Mouse (Mus musculus): ENCODE measurements around the gene Gpr135.

Gene Gpr135

DNA sequence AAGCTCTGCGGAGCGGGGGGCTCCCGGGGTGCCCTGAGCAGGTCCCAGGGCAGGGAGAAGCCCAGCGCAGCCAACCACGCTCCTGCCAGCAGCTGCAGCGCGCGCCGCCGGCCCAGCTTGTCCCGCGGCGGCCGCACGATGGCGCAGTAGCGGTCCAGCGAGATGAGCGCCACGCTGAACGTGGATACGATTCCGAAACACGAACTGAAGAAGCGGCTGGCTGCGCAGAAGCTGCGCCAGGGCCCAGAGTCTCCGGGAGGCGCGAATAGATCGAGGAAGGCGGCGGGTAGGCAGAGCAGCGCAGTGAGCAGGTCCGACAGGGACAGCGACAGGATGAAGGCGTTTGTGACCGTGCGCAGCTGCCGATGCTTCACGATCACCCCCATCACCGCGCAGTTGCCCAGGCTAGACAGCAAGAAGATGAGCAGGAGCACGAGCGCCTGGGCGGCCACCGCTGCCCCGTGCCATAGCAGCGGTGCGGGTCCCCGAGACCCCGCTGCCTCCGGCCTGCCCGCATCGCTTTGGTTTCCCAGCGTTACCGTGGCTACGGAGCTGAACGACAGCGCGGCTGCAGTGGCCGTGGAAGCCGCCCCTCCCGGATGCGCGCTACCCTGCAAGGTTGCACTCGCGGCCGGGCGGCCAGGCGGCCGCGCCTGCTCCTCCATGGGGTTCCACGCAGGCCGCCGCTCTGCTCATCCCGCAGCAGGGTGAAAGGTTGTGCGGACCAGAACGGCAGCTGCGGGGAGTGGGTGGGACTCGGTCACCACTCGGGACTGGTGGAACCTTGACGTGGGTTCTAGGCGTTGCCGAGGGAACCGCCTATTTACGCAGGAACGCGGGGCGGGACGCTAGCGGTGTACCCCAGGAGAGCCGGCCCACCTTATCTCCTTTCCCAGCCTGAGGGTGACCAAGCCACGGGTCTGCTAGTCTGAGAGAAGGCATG is at the start of gene Gpr135:
Gpr135 (minus strand) TSS at position 799 of the 943 bp plus-strand sequence.
- in situ Hi-C loops (cut with MboI) = no loop called here

DNA sequence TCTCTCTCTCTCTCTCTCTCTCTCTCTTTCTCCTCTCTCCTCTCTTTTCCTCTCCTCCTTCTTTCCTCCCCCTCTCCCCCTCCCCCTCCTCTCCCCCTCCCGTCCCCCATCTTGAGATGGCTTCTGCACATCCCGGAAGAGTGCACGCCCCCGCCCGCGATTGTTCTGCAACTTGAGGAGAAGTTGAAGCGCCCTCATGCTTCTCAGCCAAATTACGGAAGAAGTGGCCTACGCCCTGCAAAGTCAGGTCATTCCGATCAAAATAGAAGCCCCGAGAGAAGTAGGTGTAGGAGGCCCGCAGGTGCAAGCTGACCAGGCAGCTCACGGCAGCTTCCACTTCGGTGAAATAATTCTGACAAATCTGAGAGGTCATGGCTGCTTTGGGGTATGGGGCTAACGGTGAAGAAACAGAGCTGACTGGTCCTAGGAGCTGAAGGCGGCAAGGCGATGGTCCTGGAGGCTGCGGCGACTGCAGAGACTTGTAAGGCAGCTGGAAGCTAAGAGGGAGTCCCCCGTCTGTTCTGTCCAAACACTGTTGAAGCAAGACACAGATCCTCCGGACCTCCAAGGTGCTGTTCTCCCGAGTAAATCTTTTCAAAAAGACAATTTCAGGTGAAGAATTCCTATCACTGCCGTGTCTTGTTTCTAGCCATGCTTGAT is 44.9 kb upstream of the Gpr135 start:
- in situ Hi-C loops (cut with MboI) = no loop called here

DNA sequence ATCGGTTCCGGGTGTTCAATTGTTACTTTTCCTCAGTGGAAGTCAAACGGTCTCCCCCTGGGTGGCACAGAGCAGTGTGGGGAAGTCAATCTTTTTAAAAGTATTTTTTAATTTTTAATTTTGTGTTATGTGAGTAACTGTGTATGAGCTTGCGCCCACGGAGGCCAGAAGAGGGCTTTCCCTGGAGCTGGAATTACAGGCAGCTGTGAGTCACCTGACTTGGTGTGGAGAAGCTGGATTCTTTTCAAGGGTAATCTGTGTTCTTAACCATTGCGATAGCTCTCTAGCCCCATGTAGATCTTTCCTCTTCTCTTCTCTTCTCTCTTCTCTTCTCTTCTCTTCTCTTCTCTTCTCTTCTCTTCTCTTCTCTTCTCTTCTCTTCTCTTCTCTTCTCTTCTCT is 44.2 kb upstream of the Gpr135 start:
- in situ Hi-C loops (cut with MboI) = no loop called here

DNA sequence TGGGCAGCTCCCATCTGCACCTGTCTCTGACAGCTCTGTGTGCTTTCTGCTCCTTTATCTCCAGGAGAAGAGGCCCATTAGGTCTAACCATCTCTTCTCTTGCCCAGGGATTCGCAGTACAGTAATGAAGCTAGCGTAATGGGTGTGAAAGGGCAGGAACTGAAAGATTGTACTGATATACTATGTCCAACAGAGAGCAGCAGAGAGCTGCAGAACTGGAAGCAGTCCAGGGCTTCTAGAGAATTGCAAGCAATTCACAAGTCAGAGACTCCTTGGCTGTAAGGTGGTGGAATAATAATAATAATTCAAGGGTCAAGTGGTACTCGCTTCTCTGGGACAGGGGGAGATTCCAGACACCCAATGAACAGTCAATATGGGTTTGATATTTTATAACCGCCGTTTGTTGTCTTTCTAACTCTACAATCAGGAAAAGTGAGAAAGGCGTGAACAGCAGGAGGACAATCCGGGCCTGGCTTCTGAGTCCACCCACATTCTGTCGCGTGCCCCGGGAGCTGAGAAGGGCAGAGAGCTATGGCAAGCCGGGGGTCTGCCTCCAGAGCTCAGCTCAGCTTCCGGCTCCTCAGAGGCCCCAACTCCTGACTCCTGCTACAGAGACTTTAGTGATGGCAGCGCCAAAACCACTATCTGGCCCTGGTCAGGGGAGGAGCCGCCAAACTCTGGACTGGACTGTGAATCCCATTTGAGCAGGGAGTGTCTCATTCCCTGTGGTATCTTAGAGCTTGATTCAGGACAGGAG is 33.8 kb upstream of the Gpr135 start:
- in situ Hi-C loops (cut with MboI) = loop anchor here (10.0 kb wide), 1 partner anchor 310 kb away; no protein-coding TSS in a partner anchor

DNA sequence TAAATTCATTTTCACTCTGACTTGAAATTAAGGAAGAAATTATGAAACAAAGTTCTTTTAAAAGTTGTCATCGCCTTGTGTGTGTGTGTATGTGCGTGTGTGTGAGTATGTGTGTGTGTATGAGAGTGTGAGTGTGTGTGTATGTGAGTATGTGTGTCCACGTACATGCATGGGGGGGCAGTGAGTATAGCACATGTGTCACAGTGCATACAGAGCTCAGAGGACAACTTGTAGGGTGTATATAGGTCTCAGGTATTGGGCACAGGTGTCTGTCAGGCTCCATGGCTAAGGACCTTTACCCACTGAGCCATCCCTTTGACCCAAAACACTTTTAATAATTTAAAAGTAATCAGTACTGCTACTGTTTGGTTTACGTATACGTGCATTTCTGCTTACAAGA is 33.1 kb upstream of the Gpr135 start:
- in situ Hi-C loops (cut with MboI) = loop anchor here (10.0 kb wide), 1 partner anchor 311 kb away; no protein-coding TSS in a partner anchor

DNA sequence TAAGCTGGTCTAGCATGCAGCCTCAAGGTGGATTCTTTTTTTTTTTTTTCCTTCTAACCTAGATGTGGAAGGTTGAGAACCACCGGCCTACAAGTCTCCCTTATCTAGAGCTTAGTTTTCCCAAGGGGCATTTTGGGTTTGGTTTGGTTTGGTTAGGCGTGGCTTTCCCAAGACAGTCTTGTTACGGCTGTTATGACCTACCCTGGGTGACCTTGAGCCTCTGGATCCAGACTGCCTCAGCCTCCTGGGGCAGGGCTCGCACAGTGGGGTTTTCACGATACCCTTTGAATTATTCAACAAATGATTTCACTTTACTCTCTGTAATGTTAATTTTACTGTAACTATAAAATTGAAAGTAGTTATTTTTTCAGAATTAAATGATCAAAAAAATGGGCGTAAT is 31.9 kb upstream of the Gpr135 start:
- in situ Hi-C loops (cut with MboI) = loop anchor here (10.0 kb wide), 1 partner anchor 312 kb away; no protein-coding TSS in a partner anchor

DNA sequence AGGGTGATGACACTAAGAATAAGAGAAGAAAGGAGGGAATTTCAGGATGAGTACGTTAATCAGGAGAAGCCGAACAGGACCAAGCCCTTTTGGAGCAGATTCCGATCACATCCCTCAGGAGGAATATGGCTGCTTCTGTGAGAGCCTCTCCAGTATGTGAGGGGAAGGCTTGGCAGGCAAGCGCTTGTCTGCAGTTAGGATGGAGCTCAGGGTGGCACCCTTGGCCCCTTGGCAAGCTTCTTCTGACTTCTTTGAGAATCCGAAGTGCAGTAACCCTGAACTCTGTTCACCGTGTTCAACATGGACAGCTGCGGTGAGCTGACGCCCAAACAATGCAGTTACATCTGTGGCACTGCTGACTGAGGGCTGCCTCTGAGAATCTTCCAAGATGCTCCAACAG is 26.0 kb upstream of the Gpr135 start:
- in situ Hi-C loops (cut with MboI) = loop anchor here (25.0 kb wide), 1 partner anchor 665 kb away; the partner anchor contains the start of gene Ppm1a

DNA sequence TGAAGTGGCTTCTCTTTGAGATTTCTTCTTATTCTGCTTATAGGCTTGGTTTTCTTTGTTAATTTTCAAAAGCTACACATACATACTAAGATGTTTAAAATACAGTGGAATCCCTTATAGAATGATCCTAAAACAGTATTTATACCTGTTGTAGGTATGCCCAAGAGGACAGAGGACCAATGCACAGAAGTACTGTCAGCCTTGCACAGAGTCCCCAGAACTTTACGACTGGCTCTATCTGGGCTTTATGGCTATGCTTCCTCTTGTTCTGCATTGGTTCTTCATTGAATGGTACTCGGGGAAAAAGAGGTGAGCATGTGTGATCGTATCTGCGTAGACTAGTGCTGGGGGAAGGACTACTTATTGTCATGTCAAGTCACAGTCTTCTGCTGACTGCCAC is 18.9 kb upstream of the Gpr135 start:
- in situ Hi-C loops (cut with MboI) = loop anchor here (10.0 to 25.0 kb wide), 2 partner anchors 445 to 672 kb away; partner anchors contain the start of genes Pcnx4 and Ppm1a

DNA sequence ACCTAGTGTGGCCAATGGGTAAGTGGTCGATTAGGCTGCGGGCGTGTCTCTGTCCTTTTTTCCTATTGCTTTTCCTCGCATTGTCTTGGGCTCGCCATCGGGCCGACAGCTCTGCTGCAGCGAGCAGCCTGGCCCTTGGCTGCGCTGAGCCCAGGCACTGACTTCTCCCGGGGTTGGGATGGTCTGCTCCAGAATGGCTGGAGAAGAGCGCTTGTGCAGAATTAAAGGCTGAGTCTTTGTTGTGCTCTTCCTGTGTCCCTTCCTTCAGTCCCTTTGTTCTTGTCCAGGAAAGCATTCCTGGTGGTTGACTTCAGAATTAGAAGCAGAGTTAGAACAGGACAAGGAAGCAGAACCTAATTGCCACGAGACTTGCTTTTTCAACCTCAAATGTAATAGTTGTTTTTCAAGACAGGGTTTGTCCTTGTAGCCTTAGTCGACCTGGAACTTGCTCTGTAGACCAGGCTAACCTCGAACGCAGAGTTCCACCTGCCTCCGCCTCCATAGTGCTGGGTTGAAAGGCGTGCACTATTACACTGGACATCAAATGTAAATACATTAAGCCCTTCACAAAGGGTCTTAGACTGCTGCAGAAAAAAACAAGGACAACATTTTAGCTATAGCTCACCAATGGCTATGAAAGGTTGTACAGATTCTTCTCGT is 15.4 kb upstream of the Gpr135 start:
- in situ Hi-C loops (cut with MboI) = loop anchor here (10.0 to 25.0 kb wide), 2 partner anchors 449 to 676 kb away; partner anchors contain the start of genes Pcnx4 and Ppm1a

DNA sequence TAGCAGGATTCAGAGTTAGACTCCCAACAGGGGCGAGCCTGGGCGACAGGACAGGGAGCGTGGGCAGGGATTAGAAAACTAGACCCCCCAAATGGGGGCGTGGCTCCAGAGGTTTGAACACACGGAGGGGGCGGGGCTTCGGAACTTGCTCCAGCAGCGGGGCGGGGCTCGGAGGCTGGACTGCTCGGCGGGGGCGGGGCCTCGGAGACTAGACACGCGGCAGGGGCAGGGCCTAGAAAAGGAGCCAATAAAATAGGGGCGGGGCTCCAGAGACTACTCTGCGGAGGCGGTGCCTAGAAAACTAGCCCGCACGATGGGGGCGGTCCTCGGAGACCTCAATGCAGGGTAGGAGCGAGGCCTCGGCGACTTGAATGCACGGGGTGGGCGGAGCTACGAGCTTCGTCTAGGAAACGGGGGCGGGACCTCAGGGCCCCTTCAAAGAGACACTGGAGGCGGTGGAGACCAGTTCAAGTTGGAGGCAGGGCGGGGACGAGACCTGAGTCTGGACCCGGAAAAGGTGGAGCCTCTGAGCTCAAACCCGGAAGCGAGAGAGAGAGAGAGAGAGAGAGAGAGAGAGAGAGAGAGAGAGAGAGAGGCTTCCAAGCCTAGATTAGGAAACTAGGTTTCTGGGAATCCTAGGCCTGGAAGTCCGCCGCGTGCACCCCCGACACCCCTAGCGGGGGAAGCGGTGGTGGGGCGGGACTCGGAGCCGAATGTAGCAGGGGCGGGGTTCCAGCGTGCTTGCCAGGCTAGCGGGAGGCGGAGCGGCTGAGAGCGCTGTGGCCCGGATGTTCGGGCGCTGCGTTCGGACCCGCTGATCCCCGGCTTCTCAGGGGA is 14.6 kb upstream of the Gpr135 start, which contains the start of the genes L3hypdh and Jkamp:
L3hypdh (minus strand) TSS at position 111 of the 837 bp plus-strand sequence.
Jkamp (plus strand) TSS at position 261 of the 837 bp plus-strand sequence.
- in situ Hi-C loops (cut with MboI) = loop anchor here (10.0 to 25.0 kb wide), 2 partner anchors 449 to 677 kb away; partner anchors contain the start of genes Pcnx4 and Ppm1a

DNA sequence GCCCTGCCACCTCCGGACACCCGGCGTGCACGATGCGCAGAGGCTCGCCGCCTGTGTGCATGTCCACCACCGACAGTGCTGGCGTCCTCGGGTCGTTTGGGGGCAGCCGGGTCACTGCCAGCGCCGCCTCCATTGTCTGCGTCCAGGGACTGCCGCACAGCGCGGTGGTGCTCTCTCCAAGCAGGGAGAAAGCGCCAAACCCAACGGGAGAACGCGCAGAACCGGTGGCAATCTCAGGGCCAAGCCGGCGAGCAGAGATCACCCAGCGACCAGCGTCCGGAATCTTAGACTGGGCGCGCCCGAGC is 14.1 kb upstream of the Gpr135 start:
- in situ Hi-C loops (cut with MboI) = loop anchor here (10.0 to 25.0 kb wide), 2 partner anchors 450 to 677 kb away; partner anchors contain the start of genes Pcnx4 and Ppm1a

DNA sequence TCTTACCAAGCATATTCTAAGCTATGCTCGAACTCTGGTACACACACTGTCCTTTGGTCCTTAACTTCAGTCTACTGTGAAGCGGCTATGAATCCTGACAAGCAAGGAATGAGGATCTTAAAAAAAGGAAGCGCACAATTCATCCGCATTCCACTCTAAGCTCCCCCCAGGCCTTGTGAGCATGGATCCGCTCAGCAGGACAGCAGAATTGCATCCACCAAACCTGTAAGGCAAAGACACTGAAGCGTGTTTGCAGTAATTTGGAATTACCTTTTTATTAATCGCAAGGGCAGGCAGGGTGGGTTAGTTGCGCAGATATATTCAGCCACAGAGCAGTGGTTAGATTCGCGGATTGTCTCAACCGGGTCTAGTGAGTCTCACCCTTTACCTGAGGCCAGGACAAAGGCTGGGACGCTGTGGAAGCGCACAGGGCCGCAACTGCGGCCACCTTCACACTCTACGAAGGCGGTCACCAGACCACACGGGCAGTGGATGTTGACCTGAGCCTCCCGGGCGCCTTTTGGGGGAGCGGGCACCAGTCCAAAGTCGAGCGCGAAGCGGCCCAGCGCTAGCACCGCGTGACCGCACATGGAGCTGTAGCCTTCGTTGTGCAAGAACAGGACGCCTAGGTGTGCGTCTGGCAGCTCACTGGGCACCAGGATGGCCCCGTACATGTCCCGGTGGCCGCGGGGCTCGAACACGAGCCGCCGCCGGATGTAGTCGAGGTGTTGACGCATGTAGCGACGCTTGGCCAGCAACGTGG is 13.5 kb upstream of the Gpr135 start:
- in situ Hi-C loops (cut with MboI) = loop anchor here (10.0 to 25.0 kb wide), 2 partner anchors 450 to 678 kb away; partner anchors contain the start of genes Pcnx4 and Ppm1a

DNA sequence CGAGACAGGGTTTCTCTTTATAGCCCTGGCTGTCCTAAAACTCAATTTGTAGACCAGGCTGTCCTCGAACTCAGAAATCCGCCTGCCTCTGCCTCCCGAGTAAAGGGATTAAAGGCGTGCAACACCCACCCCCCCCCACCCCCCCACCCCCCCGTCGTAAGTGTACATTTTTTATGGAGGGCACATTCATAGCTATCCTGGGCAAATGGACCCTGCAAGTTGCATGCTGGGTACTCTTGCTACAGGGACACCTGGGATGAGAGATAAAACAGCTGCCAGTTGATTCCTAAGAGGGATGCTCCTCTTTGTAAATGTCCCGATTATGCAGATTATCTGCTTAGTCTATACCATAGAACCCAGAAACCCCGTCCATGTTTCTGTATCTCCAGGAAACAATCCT is 12.3 kb upstream of the Gpr135 start:
- in situ Hi-C loops (cut with MboI) = loop anchor here (10.0 to 25.0 kb wide), 2 partner anchors 452 to 679 kb away; partner anchors contain the start of genes Pcnx4 and Ppm1a

DNA sequence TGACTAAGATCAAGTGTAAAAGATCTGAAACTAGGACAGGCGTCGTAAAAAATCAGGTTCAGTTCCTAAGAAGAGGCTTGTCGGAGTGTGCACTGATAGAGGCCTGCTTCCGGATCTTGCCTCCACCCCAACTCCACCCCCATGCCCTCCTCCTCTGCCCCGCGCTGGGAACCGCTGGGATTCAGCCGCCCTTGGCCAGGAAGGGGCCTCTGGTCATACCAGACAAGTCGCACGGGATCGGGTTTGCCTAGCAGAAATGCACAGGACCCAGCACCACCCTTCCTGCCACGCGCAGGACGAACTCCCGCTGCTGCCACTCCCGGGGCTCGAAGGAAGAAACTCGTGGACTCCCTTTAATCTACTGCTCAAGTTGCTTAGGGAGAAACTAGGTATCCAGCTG is 11.4 kb upstream of the Gpr135 start:
- in situ Hi-C loops (cut with MboI) = loop anchor here (10.0 to 25.0 kb wide), 2 partner anchors 452 to 680 kb away; partner anchors contain the start of genes Pcnx4 and Ppm1a

DNA sequence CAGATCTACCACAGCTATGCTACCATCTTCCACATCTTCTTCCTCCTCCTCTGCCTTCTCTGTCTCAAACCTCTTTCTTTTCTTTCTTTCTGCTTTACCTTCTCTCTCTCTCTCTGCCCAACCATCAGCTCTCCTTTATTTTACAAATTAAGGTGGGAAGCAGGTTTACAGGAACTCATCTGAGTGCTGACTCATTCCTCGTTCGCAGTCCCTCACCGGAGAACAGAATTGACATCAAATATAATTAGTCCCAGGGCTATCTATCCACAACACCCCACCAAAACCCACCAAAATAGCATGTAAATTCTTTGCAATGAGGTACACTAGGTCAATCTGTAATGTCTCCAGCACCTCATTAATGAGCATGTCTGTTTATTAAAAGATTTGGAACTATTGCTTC is 11.0 kb upstream of the Gpr135 start:
- in situ Hi-C loops (cut with MboI) = loop anchor here (10.0 to 25.0 kb wide), 2 partner anchors 453 to 680 kb away; partner anchors contain the start of genes Pcnx4 and Ppm1a

DNA sequence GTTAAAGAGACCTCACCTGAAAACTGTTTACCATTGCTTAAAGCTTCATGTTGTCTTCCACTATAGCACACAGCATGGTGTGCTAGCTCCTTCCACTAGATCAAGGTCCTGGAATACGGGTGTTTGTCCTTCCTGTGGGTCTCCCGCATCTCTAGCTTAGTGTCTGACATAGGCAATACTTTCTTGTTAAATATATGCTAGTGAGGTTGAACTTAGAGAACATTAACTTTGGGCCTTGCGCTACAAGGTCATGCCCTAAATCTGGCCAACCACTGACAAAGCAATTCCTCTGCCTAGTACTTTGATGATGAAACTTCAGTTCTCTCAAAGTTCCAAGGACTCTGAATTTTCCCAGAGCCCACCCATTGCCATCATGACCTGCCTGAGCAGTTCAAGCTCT is 7.3 kb upstream of the Gpr135 start:
- in situ Hi-C loops (cut with MboI) = loop anchor here (25.0 kb wide), 1 partner anchor 684 kb away; the partner anchor contains the start of gene Ppm1a

DNA sequence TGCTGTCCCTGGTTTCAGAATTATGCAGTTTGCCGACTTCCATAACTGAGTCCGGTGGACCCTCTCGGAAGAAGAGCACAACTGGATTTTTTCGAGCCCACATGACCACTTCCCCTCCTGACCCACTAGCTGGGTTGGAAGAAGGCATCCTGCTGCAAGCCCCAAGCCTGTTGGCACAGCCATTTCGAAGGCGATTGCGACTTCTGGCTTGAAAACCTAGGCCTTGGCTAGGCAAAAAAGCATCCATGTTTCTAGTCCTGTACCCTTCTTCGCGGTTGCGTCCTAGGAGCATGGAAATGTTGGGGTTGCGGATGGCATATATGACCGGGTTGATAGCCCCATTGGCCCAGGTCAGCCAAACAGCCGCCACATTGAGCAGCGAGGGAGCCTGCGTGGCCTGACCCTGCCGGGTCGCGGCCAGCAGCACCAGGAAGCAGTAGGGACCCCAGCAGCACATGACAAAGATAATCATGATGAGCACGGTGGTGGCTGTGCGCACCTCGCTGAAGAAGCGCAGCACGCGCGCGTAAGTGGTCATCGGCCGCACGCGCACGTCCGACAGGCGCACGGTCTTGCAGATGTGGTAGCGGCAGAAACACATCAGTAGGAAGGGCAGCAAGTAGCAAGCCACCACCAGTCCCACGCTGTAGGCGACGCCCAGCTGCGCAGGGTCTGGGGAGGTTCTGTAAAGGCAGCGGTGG is 1.1 kb downstream of the Gpr135 start:
- in situ Hi-C loops (cut with MboI) = no loop called here

DNA sequence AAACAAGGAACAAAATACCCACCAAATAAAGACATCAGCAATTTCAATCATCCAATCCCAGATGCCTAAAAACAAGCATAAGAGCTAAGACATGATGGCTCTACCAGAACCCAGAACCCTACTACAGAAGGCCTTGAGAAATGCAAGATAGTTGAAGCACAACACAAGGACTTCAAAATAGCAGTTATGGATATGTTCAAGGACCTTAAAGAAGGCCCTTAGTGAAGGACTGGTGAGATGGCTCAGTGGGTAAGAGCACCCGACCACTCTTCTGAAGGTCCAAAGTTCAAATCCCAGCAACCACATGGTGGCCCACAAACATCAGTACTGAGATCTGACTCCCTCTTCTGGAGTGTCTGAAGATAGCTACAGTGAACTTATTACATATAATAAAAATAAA is 13.1 kb downstream of the Gpr135 start:
- in situ Hi-C loops (cut with MboI) = no loop called here

Data from mature B cell (primary cell).